Mouse (Mus musculus): ENCODE measurements around the gene Hvcn1. TPM values are rescaled to one million over a fixed set of nuclear protein-coding genes. Genes with fewer than 3 reads are reported as not detected.

The Hvcn1 gene
- polyA plus RNA-seq, 1 experiment from 2014 or later: 8.4 TPM

DNA sequence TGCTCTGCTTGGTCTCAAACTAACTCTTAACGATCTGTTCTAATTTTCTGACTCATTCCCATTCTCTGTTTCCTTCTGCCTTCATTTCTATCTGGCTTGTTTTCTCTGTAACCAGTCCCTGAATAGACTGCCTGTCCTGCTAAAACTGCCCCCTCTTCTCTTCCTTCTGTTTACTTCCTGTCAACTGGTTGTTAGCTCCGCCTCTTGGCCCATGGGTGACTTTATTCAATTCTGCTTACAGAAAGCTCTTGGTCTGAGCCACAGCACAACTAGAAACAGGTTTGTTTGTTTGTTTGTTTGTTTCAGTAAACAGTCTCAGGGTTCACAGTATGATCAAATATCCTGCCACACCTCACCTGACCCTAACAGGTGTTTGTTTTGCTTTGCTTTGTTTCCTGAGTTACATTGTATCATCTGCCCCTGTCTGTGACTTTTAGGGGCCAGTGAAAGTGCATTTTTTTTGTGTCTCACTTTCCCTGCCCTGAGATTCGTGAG is 21.7 kb downstream of the Hvcn1 start:
- Histone ChIP-seq H3K4me1 (no peaks in the 10 kb centered on the region), H3K27me3 (no peaks in the 10 kb centered on the region), H3K27ac (no peak overlapping the region), H3K9me3 (0 out of 2 replicates have a peak, but pooled peaks cover 8% of the 10 kb centered on the region), H3K4me3 (replicated peaks) (no peak overlapping the region), H3K4me2 (no peak overlapping the region), H3K36me3 (replicated peaks) (no peaks in the 10 kb centered on the region), H3K9ac (no peak overlapping the region)
- 80% methylated on average over 3 of the region's 3 CpGs for WGBS
- no peak for ATAC-seq (ENCODE audit: low FRiP score)

DNA sequence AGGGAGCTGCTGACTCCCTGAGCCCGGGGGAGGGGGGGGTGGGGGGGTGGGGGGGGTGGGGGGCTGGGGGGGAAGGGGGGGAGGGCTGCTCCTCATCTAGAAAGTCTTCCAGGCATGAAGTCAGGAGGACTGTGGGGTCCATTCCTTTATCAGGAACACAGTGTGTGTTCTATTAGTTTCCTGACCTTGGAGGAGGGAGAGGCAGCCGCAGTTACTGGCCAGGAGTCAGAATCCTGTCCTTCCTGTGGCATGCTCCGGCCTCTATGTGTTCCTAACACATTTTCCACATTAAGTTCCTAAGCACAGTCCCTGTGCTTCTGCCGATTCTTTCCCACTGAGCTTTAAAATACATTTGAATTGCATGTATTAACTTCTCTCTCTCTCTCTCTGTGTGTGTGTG is 22.2 kb downstream of the Hvcn1 start:
- Histone ChIP-seq H3K27me3 (no peaks in the 10 kb centered on the region), H3K4me2 (no peak overlapping the region), H3K36me3 (replicated peaks) (no peaks in the 10 kb centered on the region), H3K9ac (no peak overlapping the region), H3K27ac (no peak overlapping the region), H3K4me1 (no peaks in the 10 kb centered on the region), H3K4me3 (replicated peaks) (no peak overlapping the region), H3K9me3 (0 out of 2 replicates have a peak, but pooled peaks cover 8% of the 10 kb centered on the region)
- 79% methylated on average over 3 of the region's 4 CpGs for WGBS
- no peak for ATAC-seq (ENCODE audit: low FRiP score)

DNA sequence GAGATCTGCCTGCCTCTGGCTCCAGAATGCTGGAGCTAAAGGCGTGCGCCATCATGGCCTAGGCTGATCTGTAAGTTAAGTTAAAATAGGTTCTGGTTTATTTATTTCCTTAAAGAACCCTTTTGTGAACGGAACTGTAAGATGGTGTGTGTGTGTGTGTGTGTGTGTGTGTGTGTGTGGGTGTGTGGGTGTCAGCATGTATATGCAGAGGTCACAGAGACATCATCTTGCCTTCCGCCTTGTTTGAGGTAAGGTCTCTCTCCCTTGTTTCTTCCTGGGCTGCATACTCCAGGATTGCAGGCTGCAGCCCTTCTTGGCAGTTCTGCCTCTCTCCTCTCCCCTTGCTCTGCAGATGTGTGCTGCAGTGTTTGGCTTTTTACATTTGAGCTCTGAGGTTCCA is 24.2 kb downstream of the Hvcn1 start:
- H3K9ac ChIP-seq: no peak overlapping the region
- no peak overlapping the region for H3K4me3 ChIP-seq (replicated peaks)
- no peaks in the 10 kb centered on the region for H3K27me3 ChIP-seq
- H3K27ac ChIP-seq: no peak overlapping the region
- no peak for ATAC-seq (ENCODE audit: low FRiP score)
- H3K4me2 ChIP-seq: no peak overlapping the region
- H3K4me1 ChIP-seq: peaks cover 9% of the 10 kb centered on the region; the same call in 1 of the 2 replicates
- H3K36me3 ChIP-seq (replicated peaks): no peaks in the 10 kb centered on the region
- WGBS: 88% methylated on average over 4 of the region's 4 CpGs
- 0 out of 2 replicates have a peak, but pooled peaks cover 8% of the 10 kb centered on the region for H3K9me3 ChIP-seq

DNA sequence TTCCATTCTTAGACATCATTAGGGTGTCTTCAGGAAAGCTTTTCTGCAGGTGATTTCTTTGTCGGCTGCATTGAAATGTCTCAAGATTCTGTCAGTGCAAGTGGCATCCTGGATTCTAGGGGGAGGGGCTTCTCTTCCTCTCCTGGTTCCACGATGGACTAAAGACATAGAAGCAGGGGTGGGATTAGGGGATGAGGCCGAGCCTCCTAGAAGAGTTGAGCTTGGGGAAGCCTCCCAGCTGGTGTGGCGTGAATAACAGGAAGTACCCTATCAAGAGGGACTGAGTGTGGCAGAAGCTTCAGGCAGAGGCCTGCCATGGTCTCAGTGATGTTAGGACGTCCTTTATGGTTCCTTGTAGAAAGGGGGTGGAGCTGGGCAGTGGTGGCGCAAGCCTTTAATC is 24.8 kb downstream of the Hvcn1 start:
- no peak overlapping the region for H3K4me3 ChIP-seq (replicated peaks)
- H3K4me1 ChIP-seq: peaks cover 9% of the 10 kb centered on the region; the same call in 1 of the 2 replicates
- no peak overlapping the region for H3K27ac ChIP-seq
- 0 out of 2 replicates have a peak, but pooled peaks cover 8% of the 10 kb centered on the region for H3K9me3 ChIP-seq
- no peaks in the 10 kb centered on the region for H3K36me3 ChIP-seq (replicated peaks)
- WGBS: 81% methylated on average over 6 of the region's 6 CpGs
- ATAC-seq (ENCODE audit: low FRiP score): no peak
- no peak overlapping the region for H3K4me2 ChIP-seq
- H3K27me3 ChIP-seq: no peaks in the 10 kb centered on the region
- H3K9ac ChIP-seq: no peak overlapping the region

DNA sequence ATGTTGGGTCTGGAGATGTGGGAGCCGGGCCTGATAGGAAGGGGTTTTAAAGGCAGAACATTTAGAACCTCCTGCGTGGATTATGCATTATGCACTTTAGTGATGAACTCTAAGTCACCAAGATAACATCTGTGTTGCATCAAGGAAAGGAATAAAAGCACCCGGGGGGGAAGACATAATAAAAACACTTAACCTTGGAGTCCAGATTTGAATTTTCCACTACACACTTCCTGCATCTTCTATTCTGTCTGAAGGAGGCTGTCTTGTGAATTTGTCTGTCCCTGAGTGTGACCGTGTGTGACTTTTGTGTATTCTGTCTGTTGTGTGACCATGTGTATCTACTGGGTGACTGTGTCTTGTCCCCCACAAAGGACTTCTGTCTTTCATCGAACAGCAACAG is 25.4 kb downstream of the Hvcn1 start:
- Histone ChIP-seq H3K36me3 (replicated peaks) (no peaks in the 10 kb centered on the region), H3K4me1 (peaks cover 9% of the 10 kb centered on the region; the same call in 1 of the 2 replicates), H3K9ac (no peak overlapping the region), H3K27ac (no peak overlapping the region), H3K4me3 (replicated peaks) (no peak overlapping the region), H3K9me3 (0 out of 2 replicates have a peak, but pooled peaks cover 8% of the 10 kb centered on the region), H3K27me3 (no peaks in the 10 kb centered on the region), H3K4me2 (no peak overlapping the region)
- no peak for ATAC-seq (ENCODE audit: low FRiP score)
- 81% methylated on average over 5 of the region's 5 CpGs for WGBS

DNA sequence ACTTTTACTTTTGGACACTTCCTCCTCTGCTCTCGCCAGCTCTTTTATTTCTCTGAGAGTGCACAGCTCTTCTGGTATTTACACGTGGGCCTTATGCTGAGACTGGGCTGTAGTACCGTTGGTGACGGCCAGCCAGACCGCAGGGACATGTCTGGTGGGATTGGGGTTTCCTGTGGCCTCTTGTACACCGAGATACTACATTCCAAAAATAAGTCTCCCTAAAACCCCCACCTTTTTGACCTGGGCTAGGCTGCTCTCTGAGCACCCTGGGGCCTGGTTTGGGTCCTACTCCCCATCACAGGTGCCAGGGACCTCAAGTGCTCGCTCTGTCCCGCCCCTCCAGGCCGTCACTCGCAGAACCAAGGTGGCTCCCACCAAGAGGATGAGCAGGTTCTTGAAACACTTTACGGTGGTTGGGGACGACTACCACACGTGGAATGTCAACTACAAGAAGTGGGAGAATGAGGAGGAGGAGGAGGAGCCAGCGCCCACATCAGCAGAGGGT is 26.5 kb downstream of the Hvcn1 start:
- peaks cover 9% of the 10 kb centered on the region; the same call in 1 of the 2 replicates for H3K4me1 ChIP-seq
- H3K36me3 ChIP-seq (replicated peaks): no peaks in the 10 kb centered on the region
- no peak overlapping the region for H3K4me2 ChIP-seq
- 0 out of 2 replicates have a peak, but pooled peaks cover under 1% of the 10 kb centered on the region for H3K9me3 ChIP-seq
- WGBS: 90% methylated on average over 14 of the region's 14 CpGs
- H3K9ac ChIP-seq: no peak overlapping the region
- H3K4me3 ChIP-seq (replicated peaks): no peak overlapping the region
- H3K27ac ChIP-seq: no peak overlapping the region
- H3K27me3 ChIP-seq: no peaks in the 10 kb centered on the region
- no peak for ATAC-seq (ENCODE audit: low FRiP score)

DNA sequence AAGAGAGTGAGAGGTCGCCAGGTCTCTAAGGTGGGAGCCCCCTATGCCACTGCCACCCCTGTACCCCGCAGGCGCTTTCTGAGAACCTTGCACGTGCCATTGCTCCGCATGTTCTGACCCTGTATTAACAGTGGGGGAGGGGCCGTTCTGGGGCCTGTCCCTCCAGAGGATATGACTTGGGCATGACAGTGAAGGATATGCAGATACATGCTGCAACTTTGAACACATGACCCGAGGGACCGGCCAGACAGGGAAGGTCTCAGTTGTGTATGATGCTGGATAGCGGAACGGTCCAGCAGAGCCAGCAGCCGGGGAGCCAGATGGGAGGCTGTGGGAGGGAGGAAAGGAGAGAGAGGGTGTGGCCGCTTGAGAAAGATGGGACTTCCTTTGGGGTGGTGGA is 27.1 kb downstream of the Hvcn1 start:
- no peak overlapping the region for H3K27ac ChIP-seq
- H3K9ac ChIP-seq: no peak overlapping the region
- ATAC-seq (ENCODE audit: low FRiP score): no peak
- H3K4me1 ChIP-seq: peaks cover 9% of the 10 kb centered on the region; the same call in 1 of the 2 replicates
- H3K4me2 ChIP-seq: no peak overlapping the region
- no peaks in the 10 kb centered on the region for H3K9me3 ChIP-seq
- no peaks in the 10 kb centered on the region for H3K27me3 ChIP-seq
- no peaks in the 10 kb centered on the region for H3K36me3 ChIP-seq (replicated peaks)
- H3K4me3 ChIP-seq (replicated peaks): no peak overlapping the region
- WGBS: 93% methylated on average over 12 of the region's 12 CpGs

DNA sequence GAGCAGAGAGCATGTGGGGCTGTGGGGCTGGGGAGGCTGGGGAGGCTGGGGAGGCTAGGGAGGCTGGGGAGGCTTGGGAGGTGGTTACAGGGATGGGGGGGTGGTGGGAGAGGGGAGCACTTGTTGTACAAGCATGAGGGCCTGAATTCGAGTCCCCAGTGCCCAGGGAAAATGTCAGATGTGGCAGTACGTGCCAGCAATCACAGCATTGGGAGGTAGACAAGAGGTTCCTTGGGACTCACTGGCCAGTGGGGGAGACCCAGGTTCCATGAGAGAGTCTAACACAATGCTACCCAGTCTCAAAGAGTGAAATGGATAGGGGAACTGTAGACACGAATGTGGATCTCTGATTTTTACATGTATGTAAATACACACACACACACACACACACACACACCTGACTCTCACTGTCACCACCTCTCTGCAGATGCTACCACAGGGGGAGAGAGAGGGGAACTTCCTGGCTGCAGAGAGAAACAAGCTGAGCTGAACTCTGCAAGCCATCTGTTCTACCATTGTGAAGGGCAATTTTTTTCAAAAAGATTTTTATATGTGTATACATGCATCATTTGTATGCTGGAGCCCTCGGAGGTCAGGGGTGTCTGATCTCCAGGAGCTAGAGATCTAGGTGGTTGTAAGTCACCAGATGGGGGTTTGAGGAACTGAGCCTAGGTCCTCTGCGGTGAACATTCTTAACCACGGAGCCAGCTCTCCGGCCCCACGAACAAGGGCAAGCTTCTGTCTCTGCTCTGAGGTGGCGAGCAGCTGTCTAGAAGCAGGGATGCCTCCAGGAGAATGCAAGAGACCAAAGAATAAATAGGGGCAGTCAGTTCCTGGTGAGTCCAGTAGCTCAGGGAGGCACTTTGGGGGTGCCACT is 28.0 kb downstream of the Hvcn1 start:
- H3K9me3 ChIP-seq: no peaks in the 10 kb centered on the region
- no peaks in the 10 kb centered on the region for H3K27me3 ChIP-seq
- ATAC-seq (ENCODE audit: low FRiP score): no peak
- no peak overlapping the region for H3K4me3 ChIP-seq (replicated peaks)
- no peak overlapping the region for H3K9ac ChIP-seq
- H3K36me3 ChIP-seq (replicated peaks): peaks cover 2% of the 10 kb centered on the region
- WGBS: 80% methylated on average over 9 of the region's 9 CpGs
- H3K27ac ChIP-seq: peak overlapping the region; percentile 46; the same call in 1 of the 2 replicates
- H3K4me1 ChIP-seq: peaks cover 9% of the 10 kb centered on the region; the same call in 1 of the 2 replicates
- no peak overlapping the region for H3K4me2 ChIP-seq

DNA sequence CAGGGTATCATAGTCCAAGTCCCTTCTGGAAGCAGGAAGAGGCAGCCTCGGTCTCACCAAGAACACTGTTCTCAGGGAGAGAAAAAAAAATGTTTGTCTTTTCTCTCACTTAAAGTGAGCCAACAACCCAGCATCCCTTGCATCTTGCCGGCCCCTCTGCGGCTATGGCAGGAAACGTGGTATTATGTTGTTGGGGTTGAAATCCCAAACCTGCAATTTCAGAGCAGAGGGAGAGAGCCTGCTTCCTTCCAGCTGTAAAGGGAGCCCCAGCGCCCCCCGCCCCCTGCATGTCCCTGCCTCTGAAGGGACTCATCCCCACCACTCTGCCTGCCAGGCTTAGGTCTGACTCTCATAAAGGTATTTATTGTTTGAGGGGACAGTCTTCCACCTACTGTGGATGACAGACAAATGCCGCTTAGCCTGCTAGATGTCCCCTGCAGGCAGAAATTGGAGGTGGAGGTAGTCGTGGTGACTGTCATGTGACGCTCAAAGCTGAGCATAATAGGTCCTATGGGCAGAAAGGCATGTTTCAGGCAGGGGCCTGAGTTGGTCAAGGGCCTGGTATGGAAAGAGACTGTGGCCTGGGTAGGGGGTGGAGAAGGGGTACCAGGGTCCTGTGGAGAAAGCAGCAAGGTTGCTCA is 28.7 kb downstream of the Hvcn1 start:
- no peaks in the 10 kb centered on the region for H3K27me3 ChIP-seq
- no peak overlapping the region for H3K9ac ChIP-seq
- peaks cover 10% of the 10 kb centered on the region for H3K36me3 ChIP-seq (replicated peaks)
- H3K4me1 ChIP-seq: peaks cover 9% of the 10 kb centered on the region; the same call in 1 of the 2 replicates
- H3K27ac ChIP-seq: peak overlapping the region; percentile 46; the same call in 1 of the 2 replicates
- H3K4me3 ChIP-seq (replicated peaks): no peak overlapping the region
- WGBS: 69% methylated on average over 9 of the region's 9 CpGs
- H3K4me2 ChIP-seq: no peak overlapping the region
- H3K9me3 ChIP-seq: no peaks in the 10 kb centered on the region
- ATAC-seq (ENCODE audit: low FRiP score): no peak

DNA sequence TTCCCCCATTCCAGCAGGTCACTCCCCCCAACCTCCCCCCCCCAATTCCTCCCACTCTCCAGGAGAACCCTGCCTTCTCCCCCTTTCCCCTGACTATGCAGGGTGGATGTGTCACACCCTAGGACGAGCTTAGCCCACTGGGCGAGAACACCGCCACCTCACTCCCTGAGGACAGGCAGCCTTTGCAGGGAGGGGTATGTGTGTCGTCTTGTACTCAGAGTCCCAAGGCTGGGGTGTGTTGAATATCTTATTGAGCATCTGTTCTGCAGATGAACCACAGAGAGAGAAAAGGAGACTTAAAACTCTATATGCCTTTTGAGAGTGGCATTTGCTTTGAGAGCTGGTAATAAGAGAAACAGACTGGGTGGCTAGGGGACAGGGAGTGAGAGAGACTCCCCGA is 30.6 kb downstream of the Hvcn1 start:
- no peak overlapping the region for H3K4me3 ChIP-seq (replicated peaks)
- ATAC-seq (ENCODE audit: low FRiP score): no peak
- no peak overlapping the region for H3K4me2 ChIP-seq
- peaks cover 9% of the 10 kb centered on the region; the same call in 1 of the 2 replicates for H3K4me1 ChIP-seq
- no peak overlapping the region for H3K27ac ChIP-seq
- 61% methylated on average over 5 of the region's 5 CpGs for WGBS
- H3K9me3 ChIP-seq: no peaks in the 10 kb centered on the region
- H3K36me3 ChIP-seq (replicated peaks): peaks cover 27% of the 10 kb centered on the region
- H3K9ac ChIP-seq: no peak overlapping the region
- H3K27me3 ChIP-seq: no peaks in the 10 kb centered on the region

DNA sequence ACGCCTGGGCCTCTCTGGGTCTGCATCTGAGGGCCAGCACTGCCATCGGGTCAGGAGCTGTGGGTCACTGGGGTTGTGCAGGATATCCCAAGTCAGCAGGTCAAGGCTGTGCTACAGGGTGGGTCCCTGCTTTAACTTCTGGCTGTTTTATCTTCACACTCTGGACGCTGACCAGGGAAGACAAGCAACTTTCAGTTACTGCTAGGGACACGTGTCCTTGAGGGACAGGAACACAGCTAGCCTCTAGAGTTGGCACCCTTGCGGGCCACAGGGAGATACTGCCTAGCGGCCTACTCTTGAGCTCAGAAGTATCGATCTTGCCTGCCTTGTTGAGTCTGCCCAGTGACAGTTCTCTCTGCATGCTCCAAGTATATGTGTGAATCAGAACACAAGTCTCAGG is 33.0 kb downstream of the Hvcn1 start:
- no peak overlapping the region for H3K4me3 ChIP-seq (replicated peaks)
- ATAC-seq (ENCODE audit: low FRiP score): no peak
- H3K9ac ChIP-seq: no peak overlapping the region
- peaks cover 22% of the 10 kb centered on the region for H3K4me1 ChIP-seq
- no peak overlapping the region for H3K4me2 ChIP-seq
- no peaks in the 10 kb centered on the region for H3K27me3 ChIP-seq
- 85% methylated on average over 7 of the region's 7 CpGs for WGBS
- H3K36me3 ChIP-seq (replicated peaks): peaks cover 30% of the 10 kb centered on the region
- no peaks in the 10 kb centered on the region for H3K9me3 ChIP-seq
- H3K27ac ChIP-seq: no peak overlapping the region

DNA sequence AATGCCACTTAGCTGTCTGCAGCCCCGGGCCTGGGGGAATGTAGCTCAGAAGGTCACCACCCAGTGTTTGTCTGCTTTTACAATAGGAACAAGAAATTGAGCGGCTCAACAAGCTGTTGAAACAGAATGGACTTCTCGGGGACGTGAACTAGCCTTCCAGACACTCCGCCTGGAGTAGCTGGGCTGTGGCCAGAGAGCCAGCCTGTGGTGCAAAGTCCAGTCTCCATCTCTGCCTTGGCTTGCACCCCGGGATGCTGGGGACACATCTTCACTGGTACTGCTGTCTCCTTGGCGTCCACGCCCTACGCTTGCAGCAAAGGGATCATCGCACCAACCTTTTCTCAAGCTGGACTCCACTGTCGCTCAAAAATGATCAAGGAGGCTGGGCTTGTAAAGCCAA is 33.9 kb downstream of the Hvcn1 start:
- Histone ChIP-seq H3K4me1 (peaks cover 24% of the 10 kb centered on the region), H3K9me3 (no peaks in the 10 kb centered on the region), H3K9ac (no peak overlapping the region), H3K27ac (no peak overlapping the region), H3K4me2 (no peak overlapping the region), H3K27me3 (no peaks in the 10 kb centered on the region), H3K4me3 (replicated peaks) (no peak overlapping the region), H3K36me3 (replicated peaks) (peaks cover 30% of the 10 kb centered on the region)
- no peak for ATAC-seq (ENCODE audit: low FRiP score)
- WGBS: 84% methylated on average over 11 of the region's 11 CpGs
